Mouse (Mus musculus): ENCODE measurements around the gene Nsmce3.

The Nsmce3 gene

DNA sequence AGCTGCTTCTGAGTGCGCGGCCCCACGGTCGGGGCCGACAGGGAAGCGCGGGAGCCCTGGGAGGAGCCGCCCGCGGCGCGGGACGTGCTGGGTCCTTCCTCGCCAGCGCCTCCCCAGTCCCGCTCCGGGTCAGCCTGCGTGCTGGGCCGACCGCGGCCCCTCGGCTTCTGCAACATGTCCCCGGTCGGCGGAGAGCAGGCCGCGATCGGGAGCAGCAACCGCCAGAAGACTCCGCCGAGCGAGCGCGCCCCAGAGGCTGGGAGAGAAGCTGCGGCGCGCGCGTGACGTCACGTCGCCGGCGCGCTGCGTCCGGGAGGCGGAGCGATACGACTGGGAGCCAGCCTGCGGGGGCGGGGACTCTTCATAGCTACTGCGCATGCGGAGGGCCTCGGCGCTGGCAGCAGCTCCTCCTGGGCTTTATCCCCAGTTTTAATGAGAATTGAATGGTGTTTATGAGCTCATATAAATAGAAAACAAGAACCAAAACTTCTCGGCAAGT lies at the start of gene Nsmce3:
Gene Nsmce3, minus strand, starts transcription at position 255 of the 499 bp plus-strand sequence.
- DNase-seq, result peak; percentile 93

GRCm38 (mm10) chr7:64921189-64921588 lies 48.4 kb upstream of the Nsmce3 start:
- no peak for DNase-seq

DNA sequence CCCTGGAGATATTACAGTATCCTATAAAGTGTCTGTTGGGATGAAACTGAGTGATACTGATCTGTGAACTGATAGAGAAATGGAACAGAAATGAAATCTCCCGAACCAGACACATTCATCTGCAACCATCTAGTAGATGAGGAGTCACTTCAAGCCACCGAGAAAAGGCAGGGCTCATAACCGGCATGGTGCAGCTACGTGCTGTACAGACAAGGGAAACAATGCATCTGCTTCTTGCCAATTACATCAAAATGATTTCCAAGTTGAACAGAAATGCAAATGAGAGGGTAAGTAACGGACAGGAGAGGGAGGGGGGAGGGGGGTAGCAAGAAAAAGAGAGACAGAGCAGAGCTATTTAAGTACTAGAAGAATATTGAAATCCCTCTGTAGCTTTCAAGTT lies 47.9 kb upstream of the Nsmce3 start:
- no peak for DNase-seq

- no peak for DNase-seq
Measured at GRCm38 (mm10) chr7:64916654-64917053, 43.9 kb upstream of the Nsmce3 start.

- no peak for DNase-seq
Measured at GRCm38 (mm10) chr7:64915121-64915520, 42.3 kb upstream of the Nsmce3 start.

GRCm38 (mm10) chr7:64911945-64912344 lies 39.1 kb upstream of the Nsmce3 start:
- no peak for DNase-seq

- DNase-seq, result no peak
Measured at GRCm38 (mm10) chr7:64910208-64910607, 37.4 kb upstream of the Nsmce3 start.

- DNase-seq, result no peak
Measured at GRCm38 (mm10) chr7:64906955-64907354, 34.2 kb upstream of the Nsmce3 start.

- no peak for DNase-seq
Measured at GRCm38 (mm10) chr7:64905506-64905905, 32.7 kb upstream of the Nsmce3 start.

DNA sequence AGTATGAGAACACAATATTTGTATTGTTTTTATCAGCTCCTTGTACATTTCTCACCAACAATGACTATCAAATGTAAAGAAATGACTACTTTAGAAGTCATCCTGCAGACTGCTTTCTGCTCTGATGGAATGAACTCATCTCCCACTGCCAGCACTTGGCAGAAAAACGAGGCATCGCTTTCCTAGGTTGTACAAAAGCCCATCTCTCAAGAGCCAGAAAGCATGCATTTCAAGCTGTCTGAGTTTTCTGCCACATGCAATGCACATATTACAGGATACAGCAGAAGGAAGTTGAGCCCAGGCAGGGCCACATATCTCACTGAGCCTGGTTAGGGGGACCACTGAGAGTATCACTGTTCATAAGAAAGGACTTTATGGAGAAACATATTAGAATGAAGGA lies 27.5 kb upstream of the Nsmce3 start:
- no peak for DNase-seq

DNA sequence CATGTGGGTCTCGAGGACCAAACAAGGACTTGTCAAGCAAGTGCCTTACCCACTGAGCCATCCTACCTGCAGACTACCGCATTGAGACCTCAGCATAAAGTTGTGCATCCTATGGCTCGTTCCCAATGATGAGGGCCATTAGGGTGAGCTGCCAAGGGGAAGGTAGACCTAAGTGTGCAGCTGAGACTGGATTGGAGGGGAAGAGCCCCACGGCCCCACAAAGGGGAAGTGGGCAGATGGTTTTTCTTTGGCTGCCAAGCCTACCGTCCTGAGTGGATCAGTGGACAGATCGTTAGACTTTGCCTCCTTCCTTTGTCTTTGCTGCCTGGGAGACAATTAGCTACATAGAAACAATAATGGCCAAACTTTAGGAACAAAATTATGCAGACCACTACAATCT lies 23.8 kb upstream of the Nsmce3 start:
- no peak for DNase-seq

DNA sequence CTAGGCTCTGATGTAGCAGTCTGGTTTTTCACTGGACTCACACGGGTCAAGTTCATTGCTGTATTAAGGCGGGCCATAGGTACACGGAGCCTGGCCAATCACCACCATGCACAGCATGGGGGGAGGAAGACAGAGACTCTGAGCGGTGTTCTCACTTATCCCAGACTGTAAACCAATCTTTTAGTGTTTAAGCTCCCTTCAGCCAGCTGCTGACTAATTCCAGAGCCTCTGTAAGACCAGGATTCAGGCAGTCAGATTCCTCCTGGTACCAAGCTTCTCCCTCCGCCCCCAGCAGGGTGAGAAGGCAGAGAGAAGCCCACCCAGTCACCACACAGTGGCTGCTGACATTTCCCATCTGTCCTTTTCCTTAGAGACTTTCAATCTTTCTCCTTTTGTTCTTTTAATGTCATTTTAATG lies 22.9 kb upstream of the Nsmce3 start:
- no peak for DNase-seq

DNA sequence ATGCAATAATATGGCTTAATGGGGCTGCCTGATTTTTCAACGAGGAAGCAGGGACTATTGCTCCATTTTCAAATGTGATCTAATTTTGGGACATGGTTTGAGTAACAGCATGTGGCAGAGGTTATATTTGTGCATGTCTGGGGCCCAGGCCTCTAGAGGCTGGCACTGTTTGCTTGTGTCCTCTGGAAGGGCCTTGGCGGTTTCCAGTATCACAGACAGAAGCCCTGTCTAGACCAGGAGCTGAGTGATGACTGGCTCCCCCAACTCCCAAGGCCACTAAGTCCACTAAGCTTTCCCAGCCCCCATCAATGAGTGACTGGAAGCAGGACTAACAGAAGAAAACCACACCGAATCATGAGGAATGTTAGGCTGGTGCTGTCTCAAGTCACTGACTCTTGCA lies 18.3 kb upstream of the Nsmce3 start:
- no peak for DNase-seq

DNA sequence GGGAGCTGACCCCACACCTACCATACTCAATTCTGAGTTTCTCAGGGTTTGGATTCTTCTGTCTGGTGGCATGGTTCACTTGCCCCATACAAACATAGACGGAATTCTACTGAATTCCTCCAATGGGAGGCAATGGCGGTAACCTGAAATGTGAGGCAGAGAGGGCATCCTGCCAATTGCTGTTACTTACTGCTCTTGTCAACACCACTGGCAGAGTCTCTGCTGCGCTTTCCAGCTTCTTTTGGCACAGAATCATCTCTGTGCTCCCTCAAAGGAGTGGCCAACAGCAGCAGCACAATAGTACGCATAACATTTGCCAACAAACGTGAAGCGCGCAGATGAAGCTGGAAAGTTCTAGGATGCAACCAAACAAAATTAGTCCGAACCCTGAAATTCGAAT lies 17.1 kb upstream of the Nsmce3 start:
- no peak for DNase-seq

DNA sequence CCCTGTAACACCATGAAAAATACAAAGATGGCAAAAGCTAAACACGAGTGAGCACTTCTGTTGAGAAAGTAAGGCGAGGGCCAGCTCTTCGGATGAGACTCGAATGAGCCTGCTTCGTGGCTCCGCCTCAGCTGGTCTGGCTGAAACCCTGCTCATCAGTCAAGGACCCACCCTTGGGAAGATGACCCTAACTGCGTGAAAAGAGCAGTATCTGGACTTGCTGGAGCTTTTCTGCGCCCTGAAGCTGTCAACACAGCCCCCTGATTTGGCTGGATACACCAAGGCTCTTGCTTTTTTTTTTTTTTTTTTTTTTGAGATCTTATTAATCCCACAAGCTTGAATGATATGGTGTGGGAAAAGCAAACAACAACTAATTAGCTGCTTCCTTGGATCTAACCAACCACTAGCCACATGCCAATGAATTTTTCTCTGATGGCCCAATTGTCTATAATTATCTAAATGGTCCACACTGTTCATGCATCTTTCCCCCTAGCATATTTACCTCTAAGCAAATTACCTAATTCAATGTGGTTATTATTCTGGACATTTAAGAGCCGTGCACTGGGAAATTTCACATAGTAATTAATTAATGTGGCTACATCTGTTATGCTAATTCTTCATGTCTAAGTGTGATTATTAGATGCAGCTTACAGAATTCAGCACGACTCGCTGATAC lies 11.5 kb upstream of the Nsmce3 start:
- no peak for DNase-seq

DNA sequence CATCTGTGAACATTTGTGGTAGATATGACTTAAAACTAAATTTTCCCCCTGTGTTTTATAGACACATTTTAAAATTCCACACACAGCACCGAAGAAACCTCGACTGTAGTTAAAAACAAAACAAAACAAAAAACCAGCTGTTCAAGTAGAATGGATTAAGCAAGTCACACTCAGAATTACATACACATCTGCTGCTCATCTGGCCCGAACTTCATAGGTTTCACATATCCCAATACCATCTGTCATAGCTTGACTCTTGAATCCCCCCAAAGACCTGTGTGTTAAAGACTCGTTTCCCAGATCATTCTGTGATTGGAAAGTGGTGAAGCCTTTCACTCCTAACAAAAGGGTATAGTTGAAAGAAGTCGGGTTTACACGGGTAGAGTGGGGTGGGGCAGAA lies 9.4 kb upstream of the Nsmce3 start:
- no peak for DNase-seq

DNA sequence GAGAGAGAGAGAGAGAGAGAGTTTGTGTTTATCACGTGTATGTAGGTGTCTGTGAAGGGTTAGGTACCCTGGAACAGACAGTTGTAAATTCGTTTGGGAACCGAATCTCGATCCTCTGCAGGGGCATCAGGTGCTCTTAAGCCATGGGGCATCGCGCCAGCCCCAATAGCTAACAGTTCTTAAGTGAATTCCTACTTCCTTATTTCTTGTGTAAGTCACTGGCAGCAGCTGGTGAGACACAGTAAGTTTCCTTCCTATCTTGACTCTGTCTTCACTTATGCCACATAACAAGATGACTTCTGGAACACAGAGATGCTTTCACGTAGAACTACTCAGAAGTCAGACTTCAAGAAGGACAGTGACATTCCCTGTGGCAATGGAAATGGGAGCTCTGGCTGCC lies 8.6 kb upstream of the Nsmce3 start:
- DNase-seq, result no peak

DNA sequence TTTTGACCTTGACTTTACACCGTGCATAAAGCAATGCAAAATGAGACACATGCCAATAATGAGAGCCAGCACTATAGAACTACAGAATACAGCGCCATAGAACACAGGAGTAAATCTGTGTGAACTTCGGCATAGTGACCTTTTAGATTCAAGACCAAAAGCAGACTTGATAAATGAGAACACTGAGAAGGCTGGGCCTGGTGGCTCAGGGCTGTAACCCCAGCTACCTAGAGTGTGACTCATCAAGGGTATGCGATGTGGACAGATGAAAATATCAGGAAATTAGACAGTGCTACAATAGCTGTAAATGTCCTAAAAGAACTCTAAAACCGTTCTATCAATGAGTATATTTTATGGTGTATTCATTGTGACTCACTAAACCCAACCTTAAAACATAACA lies 7.6 kb upstream of the Nsmce3 start:
- DNase-seq, result no peak

GRCm38 (mm10) chr7:64874941-64875340 lies 2.1 kb upstream of the Nsmce3 start:
- DNase-seq, result no peak

DNA sequence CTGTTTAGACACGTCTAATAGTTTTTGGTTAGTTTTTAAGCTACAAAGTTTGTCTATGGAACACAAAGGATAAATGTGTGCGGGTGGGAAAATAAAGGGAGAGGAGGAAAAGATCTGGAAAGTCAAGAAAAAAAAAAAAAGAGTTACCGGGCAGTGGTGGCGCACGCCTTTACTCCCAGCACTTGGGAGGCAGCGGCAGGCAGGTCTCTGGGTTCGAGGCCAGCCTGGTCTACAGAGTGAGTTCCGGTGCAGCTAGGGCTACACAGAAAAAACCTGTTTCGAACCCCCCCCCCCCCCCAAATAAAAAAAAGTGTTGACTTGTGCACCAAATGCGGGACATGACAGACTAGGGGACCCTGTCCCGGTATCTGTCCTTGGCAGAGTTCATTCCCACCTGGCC lies 469 bp upstream of the Nsmce3 start:
- no peak for DNase-seq

DNA sequence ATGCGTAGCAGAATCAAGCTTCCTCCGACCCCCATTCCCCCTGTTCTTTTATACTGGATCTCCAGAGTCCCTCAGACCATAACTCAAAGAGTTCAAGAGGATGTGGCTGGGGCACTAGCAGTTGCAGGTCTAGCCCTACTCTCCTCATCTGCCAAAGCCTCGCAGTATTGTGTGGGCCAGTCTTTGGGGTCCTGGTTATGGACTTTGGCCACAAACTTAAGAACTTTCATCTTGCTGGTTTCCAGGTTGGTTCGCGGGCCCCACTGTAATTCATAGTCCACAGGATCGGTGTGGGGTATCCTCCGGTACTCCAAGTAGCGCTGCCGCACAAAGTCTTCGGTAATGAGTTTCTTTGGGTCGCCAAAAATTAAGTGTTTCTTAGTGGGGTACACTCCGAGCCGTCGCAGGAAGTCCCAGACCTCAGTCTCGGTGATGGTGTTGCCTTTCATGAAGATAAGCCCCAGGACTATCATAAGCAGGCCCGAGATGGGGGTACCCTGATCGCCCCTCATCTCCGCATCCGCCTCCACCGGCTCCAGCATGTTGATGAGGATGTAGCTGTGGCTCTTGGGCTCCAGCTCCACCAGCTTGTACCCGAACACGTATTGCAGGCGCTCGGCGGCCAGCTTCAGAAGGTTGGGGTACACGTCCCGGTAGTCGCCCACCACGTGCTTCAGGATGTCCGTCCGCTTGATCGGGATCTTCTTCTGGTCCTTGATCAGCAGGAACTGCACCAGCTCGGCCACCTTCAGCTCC lies 632 bp downstream of the Nsmce3 start:
- DNase-seq, result no peak

GRCm38 (mm10) chr7:64869549-64870065 lies 3.2 kb downstream of the Nsmce3 start:
- no peak for DNase-seq

DNA sequence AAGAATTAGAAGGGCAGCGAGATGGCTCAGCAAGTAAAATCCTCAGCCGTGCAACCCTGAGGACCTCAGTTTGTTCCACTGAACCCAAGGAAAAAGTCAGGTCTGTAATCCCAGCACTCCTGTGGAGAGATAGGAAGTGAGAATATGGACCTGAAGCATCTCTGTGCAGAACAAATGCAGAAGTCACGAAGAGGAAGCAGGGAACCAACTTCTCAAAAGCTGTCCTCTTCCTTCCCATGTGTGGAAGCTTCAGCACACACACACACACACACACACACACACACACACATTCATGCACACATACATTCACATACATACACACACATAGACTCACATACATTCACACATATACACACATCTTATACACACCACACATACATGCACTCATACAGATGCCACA lies 9.3 kb downstream of the Nsmce3 start:
- no peak for DNase-seq

DNA sequence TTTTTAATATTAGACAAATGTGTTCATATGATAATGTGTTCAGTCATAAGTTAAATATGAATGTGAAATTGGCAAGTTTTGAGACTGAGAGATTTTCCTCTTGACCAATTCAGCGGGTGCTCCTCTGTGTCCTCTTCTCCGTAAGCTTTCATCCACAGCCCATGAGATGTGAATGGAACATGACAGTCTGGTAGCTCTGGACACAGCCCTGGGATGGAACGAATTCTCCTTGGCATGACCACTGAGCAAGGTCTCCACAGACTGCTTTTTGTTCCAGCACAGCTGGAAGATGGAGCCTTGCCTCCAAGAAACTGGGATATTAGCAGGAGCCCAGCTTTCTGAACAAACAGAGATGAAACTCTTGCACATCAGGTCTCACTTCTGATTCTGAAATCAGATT lies 9.8 kb downstream of the Nsmce3 start:
- DNase-seq, result no peak
